Mouse (Mus musculus) heart, embryonic 10.5 days (tissue): ENCODE results near the gene Gm21977. TPM values are rescaled to one million over a fixed set of nuclear protein-coding genes. Genes with fewer than 3 reads are reported as not detected.
"Not testable (repeated sequence)": the region's sequence is repeated elsewhere in the genome, so short reads cannot be mapped to it uniquely, and the experiment has no call there.

Experiments used
- DNase-seq: peaks from one replicate; pipeline ENCODE4 v3.0.0-alpha.2; 2017; ENCODE audit warnings: low spot score
- H3K27ac ChIP-seq: fragments of 300-500 bp; sonication (generic); 2 replicates; pipeline ENCODE4 v1.5.1; 2016; ENCODE audit warnings: mild to moderate bottlenecking
- H3K27me3 ChIP-seq: fragments of 300-500 bp; sonication (generic); 2 replicates; pipeline ENCODE4 v1.6.1; 2016; ENCODE audit warnings: mild to moderate bottlenecking; ENCODE audit not compliant: poor library complexity, insufficient read depth, severe bottlenecking
- H3K36me3 ChIP-seq: fragments of 300-500 bp; sonication (generic); 2 replicates; pipeline ENCODE4 v1.6.1; 2016; ENCODE audit warnings: mild to moderate bottlenecking, moderate library complexity
- H3K4me1 ChIP-seq: fragments of 300-500 bp; sonication (generic); 2 replicates; pipeline ENCODE4 v1.6.1; 2016; ENCODE audit warnings: mild to moderate bottlenecking
- H3K4me3 ChIP-seq: fragments of 300-500 bp; sonication (generic); 2 replicates; pipeline ENCODE4 v1.5.1; 2016; ENCODE audit warnings: mild to moderate bottlenecking, moderate library complexity
- H3K9me3 ChIP-seq: fragments of 300-500 bp; sonication (generic); 2 replicates; pipeline ENCODE4 v1.6.1; 2016; ENCODE audit warnings: mild to moderate bottlenecking, moderate library complexity
- WGBS: fragments of 180-500 bp; shearing (Covaris S2); methylation state at CpG from one replicate; pipeline ENCODE4 v1.1.7; 2016; 5-methylcytosine and 5-hydroxymethylcytosine counted together
- polyA plus RNA-seq: library from polyadenylated mRNA; unstranded; fragments of >200 nt; fragmentation: Nextera tagmentation; extraction: Ambion mirVana; gene quantifications from 2 replicates; pipeline ENCODE4 v1.2.1, GENCODE M21; 2016

Gm21977 gene
- polyA plus RNA-seq = not detected in 2 replicates

- H3K27ac ChIP-seq, H3K9me3 ChIP-seq, H3K4me1 ChIP-seq, H3K36me3 ChIP-seq, H3K4me3 ChIP-seq, H3K27me3 ChIP-seq, DNase-seq: not testable (repeated sequence)
- no CpG with 5 or more reads among the region's 3 CpGs for WGBS
Observed at GRCm38 (mm10) chr14:42853377-42853776, at the start of gene Gm21977. Gene Gm21977, minus strand, starts transcription at chr14:42853477.

Other genes with a start within 250 kb of the Gm21977 start
- gene Gm3633, start 211.6 kb downstream of the Gm21977 start, polyA plus RNA-seq = not detected in 2 replicates
- not detected in 2 replicates for gene Gm10378, start 197.5 kb downstream of the Gm21977 start, polyA plus RNA-seq
- not detected in 2 replicates for gene Gm3015, start 84.7 kb downstream of the Gm21977 start, polyA plus RNA-seq
- gene Gm10377, start 55.5 kb downstream of the Gm21977 start, polyA plus RNA-seq = not detected in 2 replicates
- not detected in 2 replicates for gene Gm8082, start 140.1 kb upstream of the Gm21977 start, polyA plus RNA-seq
- gene Gm10376, start 162.2 kb upstream of the Gm21977 start, polyA plus RNA-seq = not detected in 2 replicates
- gene Gm8094, start 223.2 kb upstream of the Gm21977 start, polyA plus RNA-seq = not detected in 2 replicates
- 0.10 TPM in 1 of 2 replicates, not detected in the other for gene Gm8104, start 247.1 kb upstream of the Gm21977 start, polyA plus RNA-seq